Mouse (Mus musculus): ENCODE measurements around the gene Cd79b. TPM values are rescaled to one million over a fixed set of nuclear protein-coding genes. Genes with fewer than 3 reads are reported as not detected.

Gene Cd79b
- polyA plus RNA-seq, 1 experiment from 2014 or later: 0.95 TPM

GRCm38 (mm10) chr11:106328521-106328920 lies 14.0 kb upstream of the Cd79b start:
- WGBS: 74% methylated on average over 5 of the region's 5 CpGs
- Histone ChIP-seq H3K27ac (ENCODE audit: low read depth, low read length) (no peak overlapping the region), H3K4me3 (ENCODE audit: low read depth, low read length) (no peak overlapping the region), H3K4me1 (ENCODE audit: control insufficient read depth, insufficient read depth, low read length) (no peaks in the 10 kb centered on the region), H3K4me2 (ENCODE audit: low read length) (no peak overlapping the region), H3K36me3 (ENCODE audit: control insufficient read depth, insufficient read depth, low read length) (no peaks in the 10 kb centered on the region), H3K9me3 (replicated peaks; ENCODE audit: control insufficient read depth, low read length) (no peaks in the 10 kb centered on the region), H3K27me3 (replicated peaks; ENCODE audit: control insufficient read depth, insufficient read depth, low read length) (no peaks in the 10 kb centered on the region), H3K9ac (ENCODE audit: low read length) (no peak overlapping the region)
- ATAC-seq (no peak), DNase-seq (ENCODE audit: low spot score) (no peak)

GRCm38 (mm10) chr11:106326475-106326874 lies 11.9 kb upstream of the Cd79b start:
- Histone ChIP-seq H3K4me1 (ENCODE audit: control insufficient read depth, insufficient read depth, low read length) (no peaks in the 10 kb centered on the region), H3K9me3 (replicated peaks; ENCODE audit: control insufficient read depth, low read length) (no peaks in the 10 kb centered on the region), H3K27ac (ENCODE audit: low read depth, low read length) (no peak overlapping the region), H3K36me3 (ENCODE audit: control insufficient read depth, insufficient read depth, low read length) (no peaks in the 10 kb centered on the region), H3K4me3 (ENCODE audit: low read depth, low read length) (no peak overlapping the region), H3K27me3 (replicated peaks; ENCODE audit: control insufficient read depth, insufficient read depth, low read length) (no peaks in the 10 kb centered on the region), H3K4me2 (ENCODE audit: low read length) (no peak overlapping the region), H3K9ac (ENCODE audit: low read length) (no peak overlapping the region)
- ATAC-seq: no peak
- no peak for DNase-seq (ENCODE audit: low spot score)
- WGBS: 88% methylated on average over 8 of the region's 8 CpGs

GRCm38 (mm10) chr11:106325566-106326206 lies 11.1 kb upstream of the Cd79b start:
- WGBS: 76% methylated on average over 8 of the region's 8 CpGs
- H3K27me3 ChIP-seq (replicated peaks; ENCODE audit: control insufficient read depth, insufficient read depth, low read length): no peaks in the 10 kb centered on the region
- no peaks in the 10 kb centered on the region for H3K9me3 ChIP-seq (replicated peaks; ENCODE audit: control insufficient read depth, low read length)
- H3K9ac ChIP-seq (ENCODE audit: low read length): no peak overlapping the region
- no peaks in the 10 kb centered on the region for H3K4me1 ChIP-seq (ENCODE audit: control insufficient read depth, insufficient read depth, low read length)
- peak; percentile 53 for DNase-seq (ENCODE audit: low spot score)
- H3K36me3 ChIP-seq (ENCODE audit: control insufficient read depth, insufficient read depth, low read length): no peaks in the 10 kb centered on the region
- no peak for ATAC-seq
- no peak overlapping the region for H3K4me3 ChIP-seq (ENCODE audit: low read depth, low read length)
- H3K4me2 ChIP-seq (ENCODE audit: low read length): no peak overlapping the region
- H3K27ac ChIP-seq (ENCODE audit: low read depth, low read length): no peak overlapping the region

GRCm38 (mm10) chr11:106324858-106325257 lies 10.3 kb upstream of the Cd79b start:
- Histone ChIP-seq H3K9ac (ENCODE audit: low read length) (no peak overlapping the region), H3K36me3 (ENCODE audit: control insufficient read depth, insufficient read depth, low read length) (no peaks in the 10 kb centered on the region), H3K27ac (ENCODE audit: low read depth, low read length) (no peak overlapping the region), H3K27me3 (replicated peaks; ENCODE audit: control insufficient read depth, insufficient read depth, low read length) (no peaks in the 10 kb centered on the region), H3K4me1 (ENCODE audit: control insufficient read depth, insufficient read depth, low read length) (no peaks in the 10 kb centered on the region), H3K9me3 (replicated peaks; ENCODE audit: control insufficient read depth, low read length) (no peaks in the 10 kb centered on the region), H3K4me3 (ENCODE audit: low read depth, low read length) (no peak overlapping the region), H3K4me2 (ENCODE audit: low read length) (no peak overlapping the region)
- no peak for DNase-seq (ENCODE audit: low spot score)
- 75% methylated on average over 5 of the region's 5 CpGs for WGBS
- no peak for ATAC-seq

GRCm38 (mm10) chr11:106318406-106319366 lies 4.1 kb upstream of the Cd79b start:
- 76% methylated on average over 21 of the region's 21 CpGs for WGBS
- no peaks in the 10 kb centered on the region for H3K27me3 ChIP-seq (replicated peaks; ENCODE audit: control insufficient read depth, insufficient read depth, low read length)
- no peak overlapping the region for H3K4me2 ChIP-seq (ENCODE audit: low read length)
- no peaks in the 10 kb centered on the region for H3K9me3 ChIP-seq (replicated peaks; ENCODE audit: control insufficient read depth, low read length)
- H3K4me1 ChIP-seq (ENCODE audit: control insufficient read depth, insufficient read depth, low read length): no peaks in the 10 kb centered on the region
- H3K36me3 ChIP-seq (ENCODE audit: control insufficient read depth, insufficient read depth, low read length): no peaks in the 10 kb centered on the region
- ATAC-seq: no peak
- H3K9ac ChIP-seq (ENCODE audit: low read length): no peak overlapping the region
- H3K4me3 ChIP-seq (ENCODE audit: low read depth, low read length): no peak overlapping the region
- no peak for DNase-seq (ENCODE audit: low spot score)
- H3K27ac ChIP-seq (ENCODE audit: low read depth, low read length): no peak overlapping the region

- no peak for DNase-seq (ENCODE audit: low spot score)
- no peaks in the 10 kb centered on the region for H3K9me3 ChIP-seq (replicated peaks; ENCODE audit: control insufficient read depth, low read length)
- H3K9ac ChIP-seq (ENCODE audit: low read length): no peak overlapping the region
- no peaks in the 10 kb centered on the region for H3K36me3 ChIP-seq (ENCODE audit: control insufficient read depth, insufficient read depth, low read length)
- no peaks in the 10 kb centered on the region for H3K27me3 ChIP-seq (replicated peaks; ENCODE audit: control insufficient read depth, insufficient read depth, low read length)
- no peaks in the 10 kb centered on the region for H3K4me1 ChIP-seq (ENCODE audit: control insufficient read depth, insufficient read depth, low read length)
- no peak for ATAC-seq
- no peak overlapping the region for H3K4me2 ChIP-seq (ENCODE audit: low read length)
- H3K4me3 ChIP-seq (ENCODE audit: low read depth, low read length): no peak overlapping the region
- WGBS: 81% methylated on average over 7 of the region's 7 CpGs
- H3K27ac ChIP-seq (ENCODE audit: low read depth, low read length): no peak overlapping the region
These were observed 3.2 kb upstream of the Cd79b start for GRCm38 (mm10) chr11:106317801-106318200.

GRCm38 (mm10) chr11:106316416-106316815 lies 1.9 kb upstream of the Cd79b start:
- Histone ChIP-seq H3K4me1 (ENCODE audit: control insufficient read depth, insufficient read depth, low read length) (no peaks in the 10 kb centered on the region), H3K27me3 (replicated peaks; ENCODE audit: control insufficient read depth, insufficient read depth, low read length) (no peaks in the 10 kb centered on the region), H3K9me3 (replicated peaks; ENCODE audit: control insufficient read depth, low read length) (no peaks in the 10 kb centered on the region), H3K4me2 (ENCODE audit: low read length) (no peak overlapping the region), H3K9ac (ENCODE audit: low read length) (no peak overlapping the region), H3K36me3 (ENCODE audit: control insufficient read depth, insufficient read depth, low read length) (no peaks in the 10 kb centered on the region), H3K4me3 (ENCODE audit: low read depth, low read length) (no peak overlapping the region), H3K27ac (ENCODE audit: low read depth, low read length) (no peak overlapping the region)
- WGBS: 72% methylated on average over 1 of the region's 1 CpGs
- DNase-seq (ENCODE audit: low spot score) (no peak), ATAC-seq (no peak)

- DNase-seq (ENCODE audit: low spot score) (no peak), ATAC-seq (no peak)
- H3K36me3 ChIP-seq (ENCODE audit: control insufficient read depth, insufficient read depth, low read length): no peaks in the 10 kb centered on the region
- H3K4me2 ChIP-seq (ENCODE audit: low read length): no peak overlapping the region
- H3K27me3 ChIP-seq (replicated peaks; ENCODE audit: control insufficient read depth, insufficient read depth, low read length): no peaks in the 10 kb centered on the region
- H3K4me3 ChIP-seq (ENCODE audit: low read depth, low read length): no peak overlapping the region
- H3K4me1 ChIP-seq (ENCODE audit: control insufficient read depth, insufficient read depth, low read length): no peaks in the 10 kb centered on the region
- H3K27ac ChIP-seq (ENCODE audit: low read depth, low read length): no peak overlapping the region
- 86% methylated on average over 5 of the region's 5 CpGs for WGBS
- H3K9me3 ChIP-seq (replicated peaks; ENCODE audit: control insufficient read depth, low read length): no peaks in the 10 kb centered on the region
- no peak overlapping the region for H3K9ac ChIP-seq (ENCODE audit: low read length)
These were observed 1.0 kb downstream of the Cd79b start for GRCm38 (mm10) chr11:106313533-106313932.

- H3K9me3 ChIP-seq (replicated peaks; ENCODE audit: control insufficient read depth, low read length): no peaks in the 10 kb centered on the region
- no peak overlapping the region for H3K4me3 ChIP-seq (ENCODE audit: low read depth, low read length)
- no peaks in the 10 kb centered on the region for H3K36me3 ChIP-seq (ENCODE audit: control insufficient read depth, insufficient read depth, low read length)
- H3K4me1 ChIP-seq (ENCODE audit: control insufficient read depth, insufficient read depth, low read length): no peaks in the 10 kb centered on the region
- WGBS: 66% methylated on average over 5 of the region's 5 CpGs
- H3K27ac ChIP-seq (ENCODE audit: low read depth, low read length): no peak overlapping the region
- H3K9ac ChIP-seq (ENCODE audit: low read length): no peak overlapping the region
- no peaks in the 10 kb centered on the region for H3K27me3 ChIP-seq (replicated peaks; ENCODE audit: control insufficient read depth, insufficient read depth, low read length)
- ATAC-seq (no peak), DNase-seq (ENCODE audit: low spot score) (no peak)
- no peak overlapping the region for H3K4me2 ChIP-seq (ENCODE audit: low read length)
These were observed 4.4 kb downstream of the Cd79b start for GRCm38 (mm10) chr11:106310123-106310522.
